Mouse (Mus musculus) thymus, adult 2 months (tissue): Measurements from ENCODE around the gene Gpd1l.

ENCODE experiments used
- CTCF ChIP-seq: fragments of 200-500 bp; IDR thresholded peaks from 2 replicates; pipeline ENCODE4 v1.5.1; 2012; ENCODE audit warnings: mild to moderate bottlenecking, control low read depth, low read length, moderate library complexity, borderline replicate concordance; ENCODE audit not compliant: control insufficient read depth, poor library complexity, insufficient read depth; ENCODE audit errors: extremely low read depth
- POLR2A ChIP-seq: fragments of 200-500 bp; IDR thresholded peaks from 2 replicates; pipeline ENCODE4 v1.6.1; 2012; ENCODE audit warnings: mild to moderate bottlenecking, low read length, control low read depth, moderate library complexity; ENCODE audit not compliant: control insufficient read depth, poor library complexity, insufficient read depth; ENCODE audit errors: extremely low read depth

DNA sequence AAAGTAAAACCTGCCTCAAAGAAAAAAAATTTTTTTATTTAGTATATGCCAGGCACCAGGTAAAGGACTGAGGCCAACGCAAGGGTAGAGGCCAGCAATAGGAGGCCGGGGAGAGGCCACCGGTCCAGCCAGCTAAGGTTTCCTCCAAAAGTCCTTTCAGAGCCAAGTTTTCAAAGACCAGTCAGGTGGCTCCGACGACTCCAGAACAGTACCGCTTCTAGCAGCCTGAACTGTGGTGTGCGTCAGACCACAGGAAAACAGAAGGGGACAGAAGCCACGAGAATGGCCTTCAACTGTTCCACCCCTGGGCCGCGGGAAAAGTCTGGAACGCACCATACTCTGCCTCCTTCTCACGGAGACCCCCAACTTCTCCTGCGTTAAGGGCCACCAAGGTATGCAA lies 1.2 kb downstream of the Gpd1l start:
- no peak for TF ChIP-seq CTCF
- TF ChIP-seq POLR2A, result no peak
